Mouse (Mus musculus) erythroid progenitor cell, adult 5-6 weeks (primary cell): ENCODE results near the gene Sult4a1. TPM values are rescaled to one million over a fixed set of nuclear protein-coding genes. Genes with fewer than 3 reads are reported as not detected.
A peak's percentile ranks its signal among the peaks of the same experiment; 100 is the strongest.

Source experiments
- ATAC-seq: replicated peaks from 2 replicates; pipeline ENCODE4 v1.8.0; 2016; ENCODE audit warnings: moderate number of reproducible peaks, mild to moderate bottlenecking, moderate TSS enrichment, inconsistent platforms; ENCODE audit not compliant: poor library complexity, low FRiP score, severe bottlenecking
- total RNA-seq, 2 experiments: library from RNA; stranded (forward) in 1 of 2; stranded (reverse) in 1 of 2; fragments of 150-400 nt in 1 of 2; fragments of 186-747, 209-891 nt in 1 of 2; gene quantifications; 2 replicates each; pipeline versions ENCODE4 v1.2.3 to v1.2.4; 2015 to 2017; ENCODE audit warnings: low replicate concordance in 2 of 2

Gene Sult4a1
- not detected in 2 replicates for total RNA-seq (2015; ENCODE audit: low replicate concordance)
- not detected in 2 replicates for total RNA-seq (2017; ENCODE audit: low replicate concordance)

- no peak for ATAC-seq
These were observed at the start of gene Sult4a1 for GRCm38 (mm10) chr15:84105105-84105923. TSS of gene Sult4a1 (minus strand) at chr15:84105754.

- no peak for ATAC-seq
These were observed 35.4 kb upstream of the Sult4a1 start for GRCm38 (mm10) chr15:84140929-84141328.

GRCm38 (mm10) chr15:84140109-84140508, 34.6 kb upstream of the Sult4a1 start:
- ATAC-seq: no peak

DNA sequence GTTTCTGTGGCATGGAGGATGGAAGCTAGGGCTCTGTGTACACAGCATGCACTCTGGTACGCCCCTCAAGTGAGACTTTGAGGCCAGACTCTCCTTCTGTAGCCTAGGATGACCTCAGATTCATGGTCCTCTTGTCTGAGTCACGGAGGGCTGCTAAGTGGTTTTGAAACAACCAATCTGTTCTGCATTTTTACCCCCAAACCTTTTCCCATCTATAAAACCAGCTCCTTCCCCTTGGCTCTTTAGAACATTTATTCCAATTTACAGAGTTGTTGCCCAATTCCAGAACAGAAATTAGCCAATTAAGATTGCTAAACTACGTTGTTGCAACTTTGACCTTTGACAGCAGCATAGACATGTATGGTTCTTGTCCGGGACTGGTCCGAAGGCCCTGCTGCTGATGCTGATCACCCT, 34.0 kb upstream of the Sult4a1 start:
- no peak for ATAC-seq

DNA sequence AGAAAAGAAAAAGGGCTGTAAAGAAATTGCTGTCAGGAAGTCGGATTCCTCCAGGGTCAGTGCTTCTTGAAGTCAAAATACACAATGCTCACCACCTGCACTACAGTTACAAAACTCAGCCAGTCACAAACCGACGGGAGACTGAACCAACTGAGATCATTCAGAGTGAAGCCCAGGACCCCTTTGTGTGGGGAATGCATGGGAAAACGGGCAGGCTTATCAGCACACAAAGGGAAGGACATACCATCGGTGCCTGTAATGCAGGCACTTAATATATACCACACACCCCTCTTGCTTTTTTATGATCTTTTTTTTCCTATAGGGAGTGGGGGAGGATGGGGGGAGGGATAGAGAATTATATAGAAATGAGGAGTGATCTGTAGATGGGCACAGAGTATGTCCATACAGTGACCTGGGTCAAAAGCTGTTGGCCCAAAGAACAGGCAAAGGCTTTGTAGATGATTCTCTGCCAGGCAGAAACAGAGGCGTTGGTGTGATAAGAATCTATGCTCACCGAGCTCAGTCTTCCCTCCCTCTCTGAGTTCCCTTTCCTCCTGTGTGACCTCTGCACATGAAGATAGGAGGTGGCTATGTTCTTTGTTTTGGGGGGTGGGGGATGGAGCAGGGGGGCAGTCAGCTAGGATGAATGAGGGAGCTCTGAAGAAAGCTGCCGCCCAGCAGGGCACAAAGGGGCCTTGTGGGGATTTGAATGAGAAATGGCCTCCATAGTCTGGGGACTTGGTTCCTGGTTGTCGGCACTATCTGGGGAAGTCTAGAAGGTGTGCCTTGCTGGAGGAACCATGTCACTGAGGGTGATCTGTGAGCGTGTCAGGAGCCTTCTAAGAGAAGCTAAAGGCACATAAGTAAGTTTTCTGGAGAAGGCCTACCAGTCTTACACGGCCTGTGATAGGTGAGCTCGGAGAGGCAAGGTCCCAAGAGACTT, 31.2 kb upstream of the Sult4a1 start:
- no peak for ATAC-seq

- ATAC-seq: peak; percentile 46; the same call in 1 of the 2 replicates
These were observed 29.9 kb upstream of the Sult4a1 start for GRCm38 (mm10) chr15:84135472-84135871.

- no peak for ATAC-seq
These were observed 27.9 kb upstream of the Sult4a1 start for GRCm38 (mm10) chr15:84133440-84133839.

GRCm38 (mm10) chr15:84131971-84132370, 26.4 kb upstream of the Sult4a1 start:
- no peak for ATAC-seq

GRCm38 (mm10) chr15:84131096-84131786, 25.7 kb upstream of the Sult4a1 start:
- no peak for ATAC-seq

DNA sequence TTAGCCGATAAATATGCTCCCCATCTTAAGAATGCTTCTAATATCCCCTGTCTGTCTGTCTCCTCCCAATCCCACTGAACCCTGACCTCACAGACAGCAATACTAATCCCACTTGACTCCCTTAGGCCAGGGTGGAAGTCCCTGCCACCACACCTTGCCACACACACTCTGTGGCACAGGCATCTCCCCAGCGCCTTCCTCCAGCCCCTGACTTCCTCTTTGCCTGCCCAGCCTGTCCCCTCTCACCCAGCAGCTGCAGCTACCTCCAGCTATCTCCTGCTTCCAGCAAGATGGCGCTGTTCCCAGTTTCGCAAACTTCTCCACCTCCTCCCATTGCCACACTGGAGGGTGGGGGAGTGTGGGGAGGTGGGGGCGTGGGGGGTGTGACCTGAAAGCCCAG, 21.3 kb upstream of the Sult4a1 start:
- ATAC-seq: no peak

DNA sequence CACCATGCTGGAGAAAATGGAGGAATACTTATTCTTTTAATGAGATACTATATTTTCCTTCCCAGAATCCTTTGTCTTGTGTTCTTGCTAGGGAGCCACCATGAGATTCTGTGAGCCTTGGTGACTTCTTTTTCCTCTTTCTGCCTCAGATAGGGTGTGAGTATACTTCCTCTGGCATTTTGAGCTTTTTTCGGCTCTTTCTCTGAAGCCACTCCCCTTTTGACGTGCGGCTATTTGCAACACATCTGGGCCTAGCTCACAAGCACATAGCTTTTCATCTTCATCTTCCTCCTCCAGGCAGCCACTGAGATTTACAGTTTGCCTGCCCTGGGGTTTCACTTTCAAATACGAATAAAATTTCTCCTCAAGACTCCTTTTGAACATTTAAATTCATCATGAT, 20.9 kb upstream of the Sult4a1 start:
- ATAC-seq: no peak

DNA sequence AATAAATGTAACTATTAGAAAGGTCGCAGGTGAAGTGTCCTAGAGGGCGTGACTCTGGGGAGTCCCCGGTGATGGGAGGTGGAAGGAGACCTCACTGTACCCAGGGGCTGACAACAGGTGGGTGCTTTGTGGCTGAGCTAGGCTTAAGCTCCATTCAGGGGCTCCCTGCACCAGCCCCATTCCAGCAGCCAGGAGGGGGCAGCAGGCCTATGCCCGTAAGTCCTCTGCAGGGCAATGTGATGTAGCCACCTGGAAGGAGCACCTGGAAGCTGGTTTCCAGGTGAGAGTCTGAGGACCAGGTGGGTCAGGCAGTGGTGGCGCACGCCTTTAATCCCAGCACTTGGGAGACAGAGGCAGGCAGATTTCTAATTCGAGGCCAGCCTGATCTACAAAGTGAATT, 18.5 kb upstream of the Sult4a1 start:
- no peak for ATAC-seq

DNA sequence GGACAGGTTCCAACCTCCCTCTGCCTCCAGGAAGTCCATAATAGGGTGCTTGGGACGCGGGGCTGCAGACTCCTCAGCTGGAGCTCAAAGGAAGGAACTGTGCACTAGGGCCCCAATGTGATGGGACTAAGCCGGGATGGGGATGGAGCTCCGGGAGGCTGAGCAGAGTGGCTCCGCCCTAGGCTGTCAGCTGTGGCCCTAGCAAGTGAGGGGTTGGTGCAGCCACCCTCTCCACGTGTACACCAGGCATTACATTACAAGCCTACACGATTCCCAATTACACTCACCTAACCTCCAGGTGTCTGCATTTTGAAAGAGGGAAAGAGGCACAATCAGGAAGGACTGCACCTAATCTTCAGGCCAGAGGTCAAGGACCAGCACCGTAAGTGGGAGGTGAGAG, 17.5 kb upstream of the Sult4a1 start, which contains the start of gene Pnpla5:
TSS of gene Pnpla5 (minus strand) at position 101 of the 400 bp plus-strand sequence.
- no peak for ATAC-seq

DNA sequence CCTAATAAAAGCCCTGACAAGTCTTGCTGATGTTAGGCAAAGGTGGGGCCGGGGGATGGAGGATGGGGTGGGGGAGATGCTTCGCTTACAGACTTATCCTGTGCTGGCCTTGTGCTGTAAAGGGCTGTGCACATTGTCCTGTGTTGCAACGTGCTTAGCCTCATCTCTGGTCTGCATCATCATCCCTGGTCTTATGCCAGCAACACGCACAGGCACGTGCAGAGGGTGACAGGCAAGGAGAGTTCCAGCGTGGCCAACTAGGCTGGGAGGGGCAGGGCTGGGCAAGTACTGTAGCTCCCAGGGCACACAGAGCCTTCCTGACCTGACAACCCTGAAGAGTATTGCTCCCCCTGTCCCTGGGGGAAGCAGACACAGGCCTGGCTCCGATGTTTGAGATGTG, 15.5 kb upstream of the Sult4a1 start:
- ATAC-seq: no peak

DNA sequence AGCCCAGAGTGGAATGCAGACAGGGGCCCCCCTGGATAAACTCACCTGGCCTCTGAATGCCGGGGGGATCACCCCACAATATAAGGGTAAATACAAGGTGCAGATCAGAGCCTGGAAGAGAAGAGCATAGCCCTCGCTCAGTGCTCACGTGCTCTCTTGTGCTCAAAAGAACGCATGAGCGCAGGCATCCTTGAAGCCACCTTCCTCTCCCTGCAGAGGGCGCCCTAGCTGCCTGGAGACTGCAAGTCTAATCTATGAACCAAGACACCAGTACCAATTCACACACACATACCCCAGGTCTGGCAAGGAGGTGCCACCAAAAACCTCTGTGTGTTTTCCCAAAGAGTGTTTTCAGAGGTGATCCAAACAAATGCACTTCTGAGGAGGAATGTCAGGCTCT, 15.1 kb upstream of the Sult4a1 start:
- ATAC-seq: no peak

GRCm38 (mm10) chr15:84116466-84116865, 10.9 kb upstream of the Sult4a1 start:
- no peak for ATAC-seq

GRCm38 (mm10) chr15:84115727-84116126, 10.2 kb upstream of the Sult4a1 start:
- ATAC-seq: no peak

DNA sequence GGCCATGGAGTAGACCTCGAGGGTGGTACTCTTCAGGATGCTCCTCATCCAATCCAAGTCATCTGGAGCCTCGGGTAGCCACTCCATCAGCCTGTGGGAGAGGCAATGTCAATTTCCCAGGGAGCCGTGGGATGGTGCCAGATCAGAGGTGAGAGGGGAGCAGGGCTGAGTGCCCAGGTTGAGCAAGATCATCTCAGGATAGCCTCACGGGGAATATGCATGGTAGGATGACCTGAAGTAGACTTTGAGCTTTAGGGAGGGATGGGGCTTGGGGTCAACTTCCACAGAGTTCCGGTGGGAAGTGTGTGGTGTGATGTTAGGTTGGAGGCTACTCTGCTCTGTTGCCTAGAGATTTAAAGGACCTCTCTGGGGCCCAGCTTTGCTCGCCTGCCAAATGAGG, 8.3 kb upstream of the Sult4a1 start:
- ATAC-seq: no peak

DNA sequence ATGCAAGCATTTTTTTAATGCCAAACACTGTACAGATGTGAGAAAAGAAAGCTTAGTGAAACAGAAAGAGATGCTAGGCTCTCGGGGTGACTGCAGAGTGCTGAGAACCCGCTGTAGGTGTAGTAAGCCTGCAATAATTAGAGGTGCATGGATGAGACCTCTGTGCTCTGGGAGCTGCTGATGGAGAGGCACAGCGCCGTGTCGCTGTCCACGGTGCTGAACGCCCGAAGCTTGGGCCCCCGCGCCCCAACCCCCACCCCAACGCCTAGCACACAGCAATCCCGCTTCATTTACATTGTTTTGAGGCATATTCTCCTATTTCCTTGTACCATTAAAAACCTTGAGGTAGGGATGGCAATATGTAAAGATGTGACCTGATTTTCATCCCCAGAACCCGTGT, 3.3 kb upstream of the Sult4a1 start:
- no peak for ATAC-seq

DNA sequence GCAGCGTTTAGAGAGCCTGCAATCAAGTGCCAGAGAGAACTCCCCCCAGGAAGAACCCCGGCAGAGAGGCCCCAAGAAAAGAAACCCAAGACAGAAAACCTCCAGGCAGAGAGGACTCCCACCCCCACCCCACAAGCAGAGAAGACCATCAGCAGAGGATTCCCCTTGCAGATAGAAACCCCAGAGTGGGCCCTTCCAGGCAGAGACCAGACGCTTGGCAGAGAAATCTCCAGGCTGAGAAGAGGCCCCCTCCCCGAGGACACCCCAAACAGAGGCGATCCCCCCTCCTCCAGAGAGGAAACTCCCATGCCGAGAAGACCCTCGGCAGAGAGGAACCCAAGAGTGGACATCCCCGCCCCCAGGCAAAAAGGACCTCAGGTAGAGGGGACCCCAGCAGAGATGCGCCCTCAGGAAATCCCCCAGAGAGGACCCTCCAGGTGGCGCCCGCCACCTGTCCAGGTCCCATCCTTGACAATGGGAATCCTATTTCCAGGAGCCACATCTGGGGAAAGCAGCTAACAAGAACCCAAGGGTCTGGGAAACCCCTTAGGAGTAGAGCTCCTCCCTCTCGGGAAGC, 458 bp upstream of the Sult4a1 start:
- ATAC-seq: no peak
